Mouse (Mus musculus) small intestine, adult 2 months (tissue): Measurements from ENCODE around the gene Igfbp6. TPM values are rescaled to one million over a fixed set of nuclear protein-coding genes. Genes with fewer than 3 reads are reported as not detected.

Experiments used
- H3K27ac ChIP-seq: fragments of 200-500 bp; 2 replicates; pipeline ENCODE4 v1.5.1; 2012; ENCODE audit warnings: low read depth, low read length, control low read depth, inconsistent platforms; ENCODE audit not compliant: insufficient read depth
- H3K27me3 ChIP-seq: fragments of 200-500 bp; 2 replicates; pipeline ENCODE4 v1.6.1; 2012; ENCODE audit warnings: mild to moderate bottlenecking, moderate library complexity, low read length, inconsistent platforms; ENCODE audit not compliant: control insufficient read depth, insufficient read depth
- H3K36me3 ChIP-seq: fragments of 200-500 bp; 2 replicates; pipeline ENCODE4 v1.6.1; 2012; ENCODE audit warnings: mild to moderate bottlenecking, low read length, control low read depth, inconsistent platforms; ENCODE audit not compliant: control insufficient read depth, insufficient read depth
- H3K4me1 ChIP-seq: fragments of 200-500 bp; 2 replicates; pipeline ENCODE4 v1.6.1; 2012; ENCODE audit warnings: low read length, inconsistent platforms, mixed read lengths; ENCODE audit not compliant: control insufficient read depth, insufficient read depth, insufficient read length
- H3K4me3 ChIP-seq: fragments of 200-500 bp; 2 replicates; pipeline ENCODE4 v1.5.1; 2012; ENCODE audit warnings: low read depth, mild to moderate bottlenecking, control low read depth, inconsistent platforms, low read length, moderate library complexity
- CTCF ChIP-seq: fragments of 200-500 bp; IDR thresholded peaks from 2 replicates; pipeline ENCODE4 v1.5.1; 2012; ENCODE audit warnings: low read depth, mild to moderate bottlenecking, control low read depth, inconsistent platforms, low read length, moderate library complexity, mixed read lengths; ENCODE audit not compliant: insufficient replicate concordance, insufficient read length; ENCODE audit errors: extremely low read depth
- POLR2A ChIP-seq: fragments of 200-500 bp; IDR thresholded peaks from 2 replicates; pipeline ENCODE4 v1.6.1; 2012; ENCODE audit warnings: low read depth, mild to moderate bottlenecking, control low read depth, inconsistent platforms, low read length, moderate library complexity
- WGBS: fragments of 180-500 bp; shearing (Covaris S2); methylation state at CpG from one replicate; pipeline ENCODE4 v1.1.7; 2018; 5-methylcytosine and 5-hydroxymethylcytosine counted together
- polyA plus RNA-seq: library from polyadenylated mRNA; depleted of rRNA; stranded (reverse); fragments of >200 nt; gene quantifications from 2 replicates; pipeline ENCODE4 v1.2.3, GENCODE M21; 2012; rRNA removed

The Igfbp6 gene
- polyA plus RNA-seq, 1 experiment = 5.4 TPM

DNA sequence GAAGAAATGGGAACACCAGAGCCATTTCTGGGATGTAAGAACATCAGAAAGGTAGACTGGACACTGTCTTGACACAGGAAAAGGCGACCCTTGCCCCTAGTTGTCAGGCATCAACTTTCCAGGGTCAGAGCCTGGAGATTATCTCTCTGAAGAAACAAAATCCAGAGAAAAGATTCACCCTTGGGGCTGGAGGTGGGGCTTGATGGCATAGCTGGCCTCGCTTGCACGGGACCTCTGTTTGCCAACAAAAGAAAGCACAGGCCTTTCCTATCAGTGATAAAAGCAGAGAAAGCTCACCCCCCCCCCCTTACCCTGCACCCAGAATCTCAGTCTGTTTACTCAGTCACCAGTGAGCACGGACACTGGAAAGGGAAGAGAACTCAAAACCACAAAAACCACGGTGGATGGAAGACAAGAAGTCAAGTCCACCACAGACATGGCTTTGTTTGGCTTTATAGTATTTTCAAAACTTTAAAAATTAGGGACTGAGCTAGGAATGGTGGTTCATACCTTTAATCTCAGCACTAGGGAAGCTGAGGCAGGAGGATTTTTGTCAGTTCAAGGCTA lies 48.7 kb downstream of the Igfbp6 start:
- Histone ChIP-seq H3K4me3 (no peak overlapping the region), H3K4me1 (peaks cover 10% of the 10 kb centered on the region), H3K27ac (no peak overlapping the region), H3K36me3 (no peaks in the 10 kb centered on the region), H3K27me3 (no peaks in the 10 kb centered on the region)
- 43% methylated on average over 5 of the region's 5 CpGs for WGBS
- TF ChIP-seq CTCF (no peak), POLR2A (no peak)

DNA sequence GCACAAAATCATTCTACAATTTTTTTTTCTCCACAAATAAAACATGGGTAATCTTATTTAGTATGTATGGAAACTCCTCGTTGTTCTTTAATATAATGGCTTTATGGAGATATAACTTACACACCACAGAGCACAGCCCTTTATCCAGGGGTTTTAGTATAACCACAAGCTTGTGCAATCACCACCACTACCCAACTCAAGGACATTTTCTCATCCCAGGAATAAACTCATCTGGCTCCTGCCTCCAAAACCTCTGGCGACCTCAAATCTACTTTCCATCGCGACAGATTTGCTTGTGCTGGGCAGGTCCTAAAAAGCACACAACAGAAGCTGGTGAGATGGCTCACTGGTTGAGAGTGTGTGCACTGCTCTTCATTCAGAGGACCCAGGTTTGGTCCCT lies 49.5 kb downstream of the Igfbp6 start:
- Histone ChIP-seq H3K36me3 (no peaks in the 10 kb centered on the region), H3K27ac (no peak overlapping the region), H3K4me3 (no peak overlapping the region), H3K4me1 (peaks cover 6% of the 10 kb centered on the region), H3K27me3 (no peaks in the 10 kb centered on the region)
- 86% methylated on average over 4 of the region's 4 CpGs for WGBS
- no peak for TF ChIP-seq POLR2A

DNA sequence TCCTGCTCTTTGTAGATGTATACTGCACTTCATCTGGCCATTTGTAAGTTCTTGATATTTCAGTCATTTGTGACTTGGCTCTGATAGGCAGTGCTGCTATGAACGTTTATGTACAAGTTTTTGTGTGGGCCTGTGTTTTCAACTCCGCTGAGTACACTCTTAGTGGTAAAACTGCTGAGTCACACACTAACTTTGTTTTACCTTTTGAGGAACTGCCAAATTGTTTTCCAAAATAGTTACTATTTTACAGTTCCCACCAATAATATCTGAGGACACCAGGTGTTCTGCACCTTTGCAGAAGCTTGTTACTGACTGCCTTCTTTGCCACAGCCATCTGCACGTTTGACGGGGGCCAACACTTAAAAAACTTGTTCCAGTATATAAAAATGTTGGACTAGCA lies 50.3 kb downstream of the Igfbp6 start:
- no peak overlapping the region for H3K27ac ChIP-seq
- TF ChIP-seq CTCF = no peak
- TF ChIP-seq POLR2A = no peak
- H3K4me1 ChIP-seq = peaks cover 4% of the 10 kb centered on the region
- H3K36me3 ChIP-seq = no peaks in the 10 kb centered on the region
- no peaks in the 10 kb centered on the region for H3K27me3 ChIP-seq
- WGBS = 62% methylated on average over 4 of the region's 4 CpGs
- no peak overlapping the region for H3K4me3 ChIP-seq

DNA sequence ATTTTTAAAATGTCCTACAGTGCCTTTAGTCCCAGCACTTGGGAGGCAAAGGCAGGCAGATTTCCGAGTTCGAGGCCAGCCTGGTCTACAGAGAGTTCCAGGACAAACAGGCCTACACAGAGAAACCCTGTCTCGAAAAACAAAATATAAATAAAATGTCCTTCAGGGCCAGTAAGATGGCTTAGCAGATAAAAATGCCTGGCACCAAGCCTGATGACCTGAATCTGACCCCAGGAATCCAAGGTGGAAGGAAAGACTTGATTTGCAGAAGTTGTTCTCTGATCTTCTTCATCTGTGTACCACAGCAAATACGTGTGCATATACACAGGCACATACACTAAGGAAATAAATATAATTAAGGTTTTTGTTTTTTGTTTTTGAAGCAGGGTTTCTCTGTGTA lies 51.2 kb downstream of the Igfbp6 start:
- Histone ChIP-seq H3K4me1 (peaks cover 2% of the 10 kb centered on the region), H3K27me3 (no peaks in the 10 kb centered on the region), H3K4me3 (no peak overlapping the region), H3K36me3 (no peaks in the 10 kb centered on the region), H3K27ac (no peak overlapping the region)
- no peak for TF ChIP-seq CTCF
- no peak for TF ChIP-seq POLR2A
- 73% methylated on average over 4 of the region's 4 CpGs for WGBS

DNA sequence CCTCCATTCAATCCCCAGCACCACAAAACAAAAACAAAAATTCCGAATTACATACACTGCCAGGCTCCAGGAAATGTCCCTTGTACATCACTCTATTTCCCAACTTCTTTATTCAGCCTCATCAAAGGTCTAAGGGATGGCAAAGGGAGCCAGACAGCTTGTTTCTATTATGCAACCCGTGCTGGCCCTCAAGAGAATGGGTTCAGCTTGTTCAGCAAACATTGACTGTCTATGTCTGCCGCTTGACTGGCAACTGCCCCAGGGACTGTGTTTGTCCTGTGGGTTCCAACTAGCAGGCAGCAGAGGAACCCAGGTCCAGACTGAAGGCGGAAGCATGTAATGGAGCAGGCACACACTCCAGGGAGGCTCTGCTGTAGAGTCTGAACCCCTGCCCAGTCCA lies 54.7 kb downstream of the Igfbp6 start:
- Histone ChIP-seq H3K27me3 (no peaks in the 10 kb centered on the region), H3K27ac (no peak overlapping the region), H3K4me1 (peaks cover 4% of the 10 kb centered on the region; the same call in 1 of the 2 replicates), H3K36me3 (no peaks in the 10 kb centered on the region), H3K4me3 (no peak overlapping the region)
- TF ChIP-seq CTCF (no peak), POLR2A (no peak)
- WGBS = 80% methylated on average over 4 of the region's 4 CpGs

Other genes starting within 250 kb of the Igfbp6 start
- 0.09 and 0.10 TPM in 2 replicates for gene Krt4, start 219.6 kb upstream of the Igfbp6 start, polyA plus RNA-seq
- gene Krt79, start 204.0 kb upstream of the Igfbp6 start, polyA plus RNA-seq = 0.22 and 0.76 TPM in 2 replicates
- 0.18 and 0.23 TPM in 2 replicates for gene Krt78, start 190.1 kb upstream of the Igfbp6 start, polyA plus RNA-seq
- gene Krt8, start 139.9 kb upstream of the Igfbp6 start, polyA plus RNA-seq = 1,332 and 3,924 TPM in 2 replicates
- gene Krt18, start 116.2 kb upstream of the Igfbp6 start, polyA plus RNA-seq = 141 and 200 TPM in 2 replicates
- gene Eif4b, start 70.6 kb upstream of the Igfbp6 start, polyA plus RNA-seq = 22.7 and 54.7 TPM in 2 replicates
- 26.4 and 42.5 TPM in 2 replicates for gene Tns2, start 43.9 kb upstream of the Igfbp6 start, polyA plus RNA-seq
- gene Spryd3, start 8.1 kb upstream of the Igfbp6 start, polyA plus RNA-seq = 22.7 and 48.8 TPM in 2 replicates
- 94.1 and 454 TPM in 2 replicates for gene Soat2, start 6.2 kb downstream of the Igfbp6 start, polyA plus RNA-seq
- 5.7 and 13.4 TPM in 2 replicates for gene Zfp740, start 58.9 kb downstream of the Igfbp6 start, polyA plus RNA-seq
- 12.7 and 21.1 TPM in 2 replicates for gene Csad, start 60.4 kb downstream of the Igfbp6 start, polyA plus RNA-seq
- gene Itgb7, start 87.6 kb downstream of the Igfbp6 start, polyA plus RNA-seq = 16.4 and 23.2 TPM in 2 replicates
- 5.9 and 6.7 TPM in 2 replicates for gene Rarg, start 113.2 kb downstream of the Igfbp6 start, polyA plus RNA-seq
- gene Gm9918, start 126.2 kb downstream of the Igfbp6 start, polyA plus RNA-seq = not detected in 2 replicates
- gene Mfsd5, start 135.1 kb downstream of the Igfbp6 start, polyA plus RNA-seq = 38.0 and 67.0 TPM in 2 replicates
- 3.6 and 5.8 TPM in 2 replicates for gene Espl1, start 151.9 kb downstream of the Igfbp6 start, polyA plus RNA-seq
- gene Pfdn5, start 181.8 kb downstream of the Igfbp6 start, polyA plus RNA-seq = 41.8 and 47.8 TPM in 2 replicates
- 15.9 and 30.0 TPM in 2 replicates for gene Myg1, start 187.3 kb downstream of the Igfbp6 start, polyA plus RNA-seq
- gene Aaas, start 206.4 kb downstream of the Igfbp6 start, polyA plus RNA-seq = 10.2 and 20.3 TPM in 2 replicates
- not detected in 2 replicates for gene Sp7, start 222.8 kb downstream of the Igfbp6 start, polyA plus RNA-seq